Mouse (Mus musculus) embryonic facial prominence, embryonic 13.5 days (tissue): Measurements from ENCODE around the gene Cdk14. TPM values are rescaled to one million over a fixed set of nuclear protein-coding genes. Genes with fewer than 3 reads are reported as not detected.

Source experiments
- ATAC-seq: fragments of 200-750 bp; cut with Nextera tagmentation; 2 replicates; pipeline ENCODE4 v1.8.0; 2017; ENCODE audit warnings: low read depth; ENCODE audit not compliant: insufficient number of reproducible peaks, insufficient read depth, low FRiP score, low TSS enrichment
- H3K27ac ChIP-seq: fragments of 300-500 bp; sonication (generic); 2 replicates; pipeline ENCODE4 v1.5.1; 2015; ENCODE audit warnings: moderate library complexity, mild to moderate bottlenecking, inconsistent platforms
- H3K27me3 ChIP-seq: fragments of 300-500 bp; sonication (generic); 2 replicates; pipeline ENCODE4 v1.6.1; 2015; ENCODE audit warnings: mild to moderate bottlenecking, inconsistent platforms
- H3K36me3 ChIP-seq: fragments of 300-500 bp; sonication (generic); 2 replicates; pipeline ENCODE4 v1.6.1; 2015; ENCODE audit warnings: mild to moderate bottlenecking, inconsistent platforms
- H3K4me1 ChIP-seq: fragments of 300-500 bp; sonication (generic); 2 replicates; pipeline ENCODE4 v1.6.1; 2015; ENCODE audit warnings: inconsistent platforms
- H3K4me2 ChIP-seq: fragments of 300-500 bp; sonication (generic); 2 replicates; pipeline ENCODE4 v1.6.1; 2015; ENCODE audit warnings: moderate library complexity, mild to moderate bottlenecking, inconsistent platforms
- H3K4me3 ChIP-seq: fragments of 300-500 bp; sonication (generic); 2 replicates; pipeline ENCODE4 v1.5.1; 2015; ENCODE audit warnings: mild to moderate bottlenecking, inconsistent platforms
- H3K9ac ChIP-seq: fragments of 300-500 bp; sonication (generic); 2 replicates; pipeline ENCODE4 v1.6.1; 2015; ENCODE audit warnings: mild to moderate bottlenecking, inconsistent platforms
- H3K9me3 ChIP-seq: fragments of 300-500 bp; sonication (generic); 2 replicates; pipeline ENCODE4 v1.6.1; 2016; ENCODE audit warnings: inconsistent platforms
- WGBS: fragments of 180-500 bp; shearing (Covaris S2); methylation state at CpG from one replicate; pipeline ENCODE4 v1.1.7; 2015; ENCODE audit warnings: mixed read lengths; 5-methylcytosine and 5-hydroxymethylcytosine counted together
- polyA plus RNA-seq: library from polyadenylated mRNA; unstranded; fragments of >200 nt; fragmentation: Nextera tagmentation; extraction: Ambion mirVana; gene quantifications from 2 replicates; pipeline ENCODE4 v1.2.1, GENCODE M21; 2015

Cdk14 gene
- 24.5 and 31.5 TPM in 2 replicates for polyA plus RNA-seq

DNA sequence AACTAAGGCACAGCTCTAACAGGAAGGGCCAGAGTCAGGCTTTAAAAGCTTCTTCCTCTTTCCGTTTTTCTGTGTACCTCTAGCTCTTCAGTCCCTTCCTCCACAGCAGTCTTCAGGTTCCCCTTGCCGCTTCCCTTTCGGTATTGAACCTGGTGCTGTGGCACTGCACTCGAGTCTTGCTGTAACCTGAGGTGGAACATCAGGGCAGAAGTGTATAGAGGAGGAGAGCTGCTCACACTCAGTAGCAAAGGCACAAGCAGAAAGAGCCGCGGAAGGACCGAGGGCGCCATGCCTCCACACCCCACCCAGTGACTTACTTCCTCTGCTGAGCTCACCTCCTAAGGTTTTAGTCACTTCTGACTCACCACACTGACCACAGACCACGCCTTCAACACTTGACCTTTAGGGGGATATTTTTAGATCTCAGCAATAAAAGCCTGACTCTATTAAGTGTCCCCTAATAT lies at the start of gene Cdk14:
Cdk14 (minus strand) TSS at position 321 of the 464 bp plus-strand sequence.
- H3K27ac ChIP-seq: no peak within 1 kb of the TSS
- no peak within 1 kb of the TSS for H3K4me2 ChIP-seq
- H3K27me3 ChIP-seq: no peaks in the 10 kb centered on the region
- no peak within 1 kb of the TSS for H3K4me3 ChIP-seq
- no peak for ATAC-seq
- H3K9ac ChIP-seq: no peak within 1 kb of the TSS
- 81% methylated on average over 9 of the region's 9 CpGs for WGBS
- H3K36me3 ChIP-seq: no peaks in the 10 kb centered on the region
- H3K4me1 ChIP-seq: no peaks in the 10 kb centered on the region
- H3K9me3 ChIP-seq: no peaks in the 10 kb centered on the region

DNA sequence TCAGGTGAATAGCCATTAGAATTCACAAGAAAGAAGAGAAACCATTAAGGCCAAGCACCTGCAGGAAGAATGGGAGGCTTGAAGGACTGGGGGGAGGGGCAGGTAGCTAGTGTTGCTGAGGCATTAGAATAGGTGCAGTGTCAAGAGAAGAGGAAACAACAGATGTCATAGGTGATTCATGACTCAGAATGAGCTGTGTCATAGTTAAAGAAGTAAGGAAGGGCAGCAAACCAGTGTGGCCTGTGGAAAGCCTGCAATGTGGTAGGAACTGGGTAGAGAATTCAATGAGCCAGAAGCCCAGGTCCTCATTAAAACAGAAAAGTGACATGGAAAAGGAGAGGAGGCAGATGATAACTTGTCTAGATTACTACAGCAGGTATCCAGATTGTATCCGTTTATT lies 45.1 kb upstream of the Cdk14 start:
- Histone ChIP-seq H3K27ac (no peak overlapping the region), H3K4me1 (no peaks in the 10 kb centered on the region)

DNA sequence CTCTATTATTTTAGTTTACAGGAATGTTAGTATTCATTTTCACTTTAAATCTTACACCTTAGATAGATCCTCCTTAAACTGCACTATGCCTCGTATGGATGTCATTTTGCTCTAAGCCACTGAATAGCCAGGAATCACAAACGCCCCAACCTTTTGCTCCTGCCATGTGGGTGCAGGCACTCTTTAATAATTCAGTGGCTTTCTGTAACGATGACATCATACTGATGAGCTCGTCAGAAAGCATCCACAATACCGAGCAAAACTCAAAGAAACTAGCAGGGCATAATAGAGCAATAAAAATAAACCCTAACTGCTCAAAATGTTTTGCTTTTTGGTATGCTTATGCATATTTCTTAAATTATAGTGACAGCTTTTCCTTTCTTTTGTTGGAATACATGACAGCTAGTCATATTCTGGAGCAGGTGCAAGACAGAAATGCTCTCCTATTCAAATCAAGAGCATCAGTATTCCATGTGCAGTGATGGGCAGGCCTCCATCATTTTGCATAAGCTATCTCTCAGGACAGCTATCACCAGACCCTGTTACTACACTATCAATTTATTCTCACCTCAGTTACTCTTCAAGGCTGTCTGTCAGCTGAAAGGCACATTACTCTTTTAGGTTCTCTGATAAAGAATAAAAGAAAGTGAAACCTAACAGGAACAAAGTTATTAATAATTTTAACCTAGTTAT lies 11.8 kb upstream of the Cdk14 start:
- WGBS: 64% methylated on average over 5 of the region's 5 CpGs
- Histone ChIP-seq H3K27me3 (no peaks in the 10 kb centered on the region), H3K4me3 (no peak overlapping the region), H3K4me1 (no peaks in the 10 kb centered on the region), H3K4me2 (no peak overlapping the region), H3K9me3 (no peaks in the 10 kb centered on the region), H3K27ac (no peak overlapping the region), H3K9ac (no peak overlapping the region), H3K36me3 (no peaks in the 10 kb centered on the region)
- ATAC-seq: no peak

More for the DNA sequence above, 45.1 kb upstream of the Cdk14 start:
- no peaks in the 10 kb centered on the region for H3K27me3 ChIP-seq
- ATAC-seq: no peak
- H3K36me3 ChIP-seq: no peaks in the 10 kb centered on the region
- H3K9me3 ChIP-seq: no peaks in the 10 kb centered on the region
- H3K4me3 ChIP-seq: no peak overlapping the region
- no peak overlapping the region for H3K9ac ChIP-seq
- H3K4me2 ChIP-seq: no peak overlapping the region
- WGBS: 61% methylated on average over 1 of the region's 1 CpGs

DNA sequence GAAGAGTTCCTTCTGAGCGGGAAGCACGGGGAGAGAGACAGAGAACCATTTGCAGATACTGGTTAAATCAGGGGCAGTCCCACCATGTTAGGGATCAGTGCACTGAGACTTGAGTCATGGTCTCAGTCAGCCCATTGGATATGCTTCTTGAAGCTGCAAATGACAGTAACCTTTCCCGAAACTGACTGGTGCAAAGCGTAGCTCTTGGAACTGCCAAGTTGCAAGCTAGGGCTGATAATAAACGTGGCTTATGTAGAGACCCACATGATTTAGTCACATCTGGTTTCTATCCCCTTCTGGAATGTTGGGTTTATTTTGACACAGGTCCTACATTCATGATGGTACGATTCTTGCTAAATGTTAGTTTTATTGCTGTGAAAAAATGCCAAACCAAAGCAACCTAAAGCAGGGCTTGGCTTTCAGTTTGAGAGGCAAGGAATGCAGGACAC lies 3.6 kb upstream of the Cdk14 start:
- no peak overlapping the region for H3K4me2 ChIP-seq
- H3K36me3 ChIP-seq: no peaks in the 10 kb centered on the region
- no peak for ATAC-seq
- no peak overlapping the region for H3K4me3 ChIP-seq
- 52% methylated on average over 6 of the region's 6 CpGs for WGBS
- no peak overlapping the region for H3K9ac ChIP-seq
- H3K9me3 ChIP-seq: no peaks in the 10 kb centered on the region
- H3K4me1 ChIP-seq: no peaks in the 10 kb centered on the region
- H3K27ac ChIP-seq: no peak overlapping the region
- H3K27me3 ChIP-seq: no peaks in the 10 kb centered on the region

DNA sequence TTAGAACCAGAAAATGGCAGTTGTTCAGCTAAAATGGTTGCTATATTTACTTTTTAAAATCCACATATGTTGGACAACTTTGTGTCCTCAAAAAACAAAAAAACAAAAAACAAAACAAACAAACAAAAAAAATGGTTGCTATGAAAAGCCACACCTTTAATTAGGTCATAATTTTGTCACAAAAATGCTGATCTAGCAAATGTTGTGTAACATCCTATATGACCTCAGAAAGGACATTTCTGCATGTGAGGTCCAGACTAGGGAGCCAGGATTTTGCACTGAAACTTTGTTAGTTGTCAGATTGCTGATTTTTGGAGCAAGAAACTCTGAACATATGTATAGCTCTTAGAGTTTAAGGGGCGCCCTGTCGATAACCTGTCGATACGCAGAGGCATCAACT lies 3.0 kb upstream of the Cdk14 start:
- WGBS: 94% methylated on average over 4 of the region's 4 CpGs
- no peaks in the 10 kb centered on the region for H3K9me3 ChIP-seq
- H3K36me3 ChIP-seq: no peaks in the 10 kb centered on the region
- no peak overlapping the region for H3K9ac ChIP-seq
- H3K4me3 ChIP-seq: no peak overlapping the region
- H3K27me3 ChIP-seq: no peaks in the 10 kb centered on the region
- no peak overlapping the region for H3K4me2 ChIP-seq
- H3K4me1 ChIP-seq: no peaks in the 10 kb centered on the region
- H3K27ac ChIP-seq: no peak overlapping the region
- no peak for ATAC-seq

DNA sequence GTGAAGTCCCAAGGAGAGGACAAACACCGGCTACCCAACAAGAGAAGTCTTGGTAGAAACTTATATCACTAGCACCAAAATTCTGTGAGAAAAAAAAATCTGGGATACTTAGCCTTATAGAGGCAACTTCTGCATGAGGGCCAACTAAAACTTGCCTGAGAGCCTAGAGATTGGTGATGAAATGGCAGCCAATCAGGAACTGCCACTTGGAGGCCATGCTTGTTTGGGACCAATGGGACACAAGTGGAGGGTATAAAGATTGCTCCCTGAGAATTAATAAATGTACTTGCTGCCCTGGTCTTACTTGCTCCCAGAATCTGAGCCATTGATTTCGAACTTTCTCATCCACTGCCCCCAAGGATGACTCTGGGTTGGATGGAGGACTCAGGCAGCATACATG lies 1.3 kb upstream of the Cdk14 start:
- no peak overlapping the region for H3K4me2 ChIP-seq
- no peaks in the 10 kb centered on the region for H3K27me3 ChIP-seq
- H3K4me1 ChIP-seq: no peaks in the 10 kb centered on the region
- H3K9ac ChIP-seq: no peak overlapping the region
- H3K27ac ChIP-seq: no peak overlapping the region
- H3K9me3 ChIP-seq: no peaks in the 10 kb centered on the region
- ATAC-seq: no peak
- 93% methylated on average over 2 of the region's 2 CpGs for whole genome bisulfite sequencing
- no peak overlapping the region for H3K4me3 ChIP-seq
- H3K36me3 ChIP-seq: no peaks in the 10 kb centered on the region

DNA sequence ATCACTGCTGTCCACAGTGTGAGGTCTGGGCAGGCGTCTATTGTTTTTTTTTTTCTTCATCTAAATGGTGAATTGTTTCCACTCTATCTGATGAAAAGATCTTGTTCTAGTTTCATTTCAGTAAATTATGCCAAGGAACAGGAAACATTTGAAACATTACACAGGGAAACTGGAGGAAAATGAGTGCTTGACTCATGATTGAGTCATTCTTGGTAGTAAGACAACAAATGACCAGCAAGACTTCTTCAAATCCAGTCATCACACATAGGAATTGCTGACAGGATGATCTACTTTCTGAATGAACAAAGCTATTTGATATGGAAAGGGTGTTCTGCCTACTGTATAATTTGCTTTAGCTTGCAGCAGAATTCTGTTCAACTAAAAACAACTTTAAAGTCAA lies 859 bp downstream of the Cdk14 start:
- Histone ChIP-seq H3K9me3 (no peaks in the 10 kb centered on the region), H3K4me2 (no peak overlapping the region), H3K4me3 (no peak overlapping the region), H3K27ac (no peak overlapping the region), H3K4me1 (no peaks in the 10 kb centered on the region), H3K9ac (no peak overlapping the region), H3K36me3 (no peaks in the 10 kb centered on the region), H3K27me3 (no peaks in the 10 kb centered on the region)
- 72% methylated on average over 1 of the region's 1 CpGs for WGBS
- ATAC-seq: no peak

DNA sequence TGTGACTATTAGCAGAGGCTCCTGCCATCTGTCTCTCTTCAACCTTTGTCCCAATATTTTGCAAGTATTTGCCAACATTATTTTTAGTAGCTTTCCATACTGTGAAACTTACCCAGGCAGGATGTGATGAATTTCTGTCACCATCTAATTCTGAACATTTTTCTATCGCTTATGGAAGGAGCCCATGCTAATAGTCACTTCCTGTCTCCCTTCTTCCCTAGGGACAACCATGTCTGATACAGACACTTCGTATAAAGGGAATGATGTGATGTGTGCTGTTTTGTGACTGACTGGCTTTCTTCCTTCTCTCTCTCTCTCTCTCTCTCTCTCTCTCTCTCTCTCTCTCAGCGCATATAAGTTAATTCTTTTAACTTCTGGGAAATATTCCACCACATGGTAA lies 5.3 kb downstream of the Cdk14 start:
- no peak overlapping the region for H3K27ac ChIP-seq
- H3K4me2 ChIP-seq: no peak overlapping the region
- WGBS: 70% methylated on average over 3 of the region's 3 CpGs
- no peak overlapping the region for H3K9ac ChIP-seq
- no peaks in the 10 kb centered on the region for H3K27me3 ChIP-seq
- H3K9me3 ChIP-seq: no peaks in the 10 kb centered on the region
- no peak overlapping the region for H3K4me3 ChIP-seq
- no peaks in the 10 kb centered on the region for H3K4me1 ChIP-seq
- no peak for ATAC-seq
- H3K36me3 ChIP-seq: no peaks in the 10 kb centered on the region

DNA sequence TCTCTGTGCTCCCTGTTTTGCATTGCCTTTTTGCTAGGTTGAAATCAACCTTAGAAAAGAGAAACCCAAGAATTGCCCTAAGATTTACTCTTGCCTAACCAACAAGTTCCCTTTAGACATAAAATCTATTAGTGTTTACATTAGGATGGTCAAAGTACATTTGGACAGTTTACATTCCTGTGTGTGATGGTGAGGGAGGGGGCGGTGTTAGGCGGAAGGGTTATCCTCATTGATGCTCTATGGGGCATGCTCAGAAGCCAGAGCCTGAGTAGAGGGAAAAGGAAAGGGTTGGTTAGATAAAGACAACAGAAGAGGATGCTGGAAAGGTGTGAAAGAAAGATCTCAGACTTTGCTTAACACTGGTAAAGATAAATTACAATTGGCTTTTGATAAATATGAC lies 8.2 kb downstream of the Cdk14 start:
- Histone ChIP-seq H3K27ac (no peak overlapping the region), H3K4me1 (no peaks in the 10 kb centered on the region), H3K9ac (no peak overlapping the region), H3K36me3 (no peaks in the 10 kb centered on the region), H3K9me3 (no peaks in the 10 kb centered on the region), H3K4me2 (no peak overlapping the region), H3K27me3 (no peaks in the 10 kb centered on the region), H3K4me3 (no peak overlapping the region)
- 92% methylated on average over 2 of the region's 2 CpGs for WGBS
- no peak for ATAC-seq

DNA sequence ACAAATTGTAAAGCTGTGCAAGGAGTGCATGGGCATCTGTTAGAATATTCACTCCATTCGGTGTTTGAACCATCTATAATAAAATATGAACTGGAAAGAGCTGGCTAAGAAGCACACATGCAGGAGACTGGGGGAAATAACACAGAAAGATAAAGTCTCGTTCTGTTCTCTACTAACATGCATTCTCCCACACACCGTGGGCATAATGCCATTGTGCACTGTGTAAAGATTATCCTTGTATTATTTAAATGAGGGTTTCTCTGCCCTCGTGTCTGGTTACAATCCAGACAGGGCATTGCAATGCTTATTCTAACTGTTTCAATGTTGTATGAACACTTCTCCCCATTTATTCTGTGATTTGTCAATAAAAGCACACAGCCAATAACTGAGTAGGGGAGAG lies 18.1 kb downstream of the Cdk14 start:
- H3K27me3 ChIP-seq: no peaks in the 10 kb centered on the region
- no peak overlapping the region for H3K4me3 ChIP-seq
- H3K36me3 ChIP-seq: no peaks in the 10 kb centered on the region
- H3K27ac ChIP-seq: no peak overlapping the region
- H3K9me3 ChIP-seq: no peaks in the 10 kb centered on the region
- no peak overlapping the region for H3K4me2 ChIP-seq
- H3K9ac ChIP-seq: no peak overlapping the region
- no peak for ATAC-seq
- no peaks in the 10 kb centered on the region for H3K4me1 ChIP-seq
- 74% methylated on average over 4 of the region's 4 CpGs for WGBS

DNA sequence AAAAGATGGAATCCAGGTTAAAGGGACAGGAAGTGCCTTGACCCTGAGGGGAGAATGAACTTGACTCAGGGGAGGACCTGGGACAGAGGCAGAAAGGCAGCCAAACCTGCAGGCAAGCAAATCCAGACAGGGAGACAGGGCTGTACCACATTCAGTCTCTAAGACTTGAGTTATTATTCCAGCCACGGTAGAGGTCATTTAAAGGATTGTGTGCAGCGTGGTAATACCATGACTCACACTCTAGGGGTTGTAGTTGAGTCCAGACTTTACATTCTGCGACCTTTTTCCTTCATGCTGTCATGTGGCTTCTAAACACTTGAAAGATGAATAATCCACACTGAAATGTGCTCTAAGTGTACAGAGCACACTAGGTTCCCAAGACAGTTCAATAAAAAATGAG lies 27.3 kb downstream of the Cdk14 start:
- Histone ChIP-seq H3K27ac (no peak overlapping the region), H3K4me2 (no peak overlapping the region), H3K36me3 (no peaks in the 10 kb centered on the region), H3K27me3 (no peaks in the 10 kb centered on the region), H3K9ac (no peak overlapping the region), H3K4me1 (no peaks in the 10 kb centered on the region), H3K4me3 (no peak overlapping the region), H3K9me3 (no peaks in the 10 kb centered on the region)
- WGBS: 56% methylated on average over 3 of the region's 3 CpGs
- ATAC-seq: no peak
